Mouse (Mus musculus): ENCODE measurements around the gene Rdh12.

DNA sequence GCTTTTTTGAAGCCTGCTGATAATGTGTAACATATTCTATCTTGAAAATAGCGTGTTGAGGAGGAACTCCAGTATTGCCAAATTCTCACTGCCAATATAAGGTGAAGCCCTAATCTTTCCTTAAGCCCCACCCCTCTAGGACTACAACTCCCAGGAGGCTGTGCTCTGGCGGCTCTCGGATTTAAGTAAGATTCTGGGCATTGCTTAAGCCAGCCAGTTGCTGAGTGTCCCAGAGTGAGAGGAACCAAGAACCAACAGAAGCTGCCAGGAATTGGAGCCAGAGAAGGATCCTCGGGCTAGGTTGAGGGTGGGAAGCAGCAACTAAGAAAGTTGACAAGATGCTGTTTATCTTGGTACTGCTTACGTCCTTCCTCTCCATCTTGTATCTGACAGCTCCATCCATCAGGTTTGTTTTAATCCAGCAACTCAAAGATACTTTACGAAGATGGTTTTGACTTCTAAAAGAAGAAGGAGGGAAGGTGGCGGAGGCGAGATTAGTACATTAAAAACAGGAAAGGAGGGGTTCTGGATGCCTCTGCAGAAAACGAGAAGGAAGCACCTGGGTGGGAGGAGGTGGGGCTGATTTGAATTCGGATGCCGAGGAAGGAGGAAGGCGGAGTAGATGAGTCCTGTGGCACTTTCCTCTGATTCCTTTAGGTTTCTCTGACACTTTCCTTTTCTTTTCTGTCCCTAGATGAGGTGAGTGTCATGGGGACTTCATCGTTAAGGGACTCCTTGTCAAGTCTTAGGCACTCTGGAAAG is at the start of gene Rdh12:
- no peak for TF ChIP-seq CTCF (IDR thresholded peaks at IDR 0.05; ENCODE audit: extremely low read depth, insufficient read depth, low read length)
- peak; percentile 30; the same call in 1 of the 2 replicates for TF ChIP-seq POLR2A (IDR thresholded peaks at IDR 0.05; ENCODE audit: extremely low read depth, insufficient read depth, low read length)
